Mouse (Mus musculus) kidney, postnatal 10 days (tissue): ENCODE measurements at regions not wholly inside any gene's neighbourhood (a gene's known extent, or its start where the extent isn't known, plus 50 kb on each side); places are given as distances from the start of the nearest gene placed in this dataset.

Experiments used
- DNase-seq: peaks from one replicate; pipeline ENCODE4 v3.0.0; 2021; ENCODE audit warnings: mixed read lengths

GRCm38 (mm10) chr11:48605223-48605824 lies 194.8 kb upstream of the Rack1 start:
- peak; percentile 48 for DNase-seq

DNA sequence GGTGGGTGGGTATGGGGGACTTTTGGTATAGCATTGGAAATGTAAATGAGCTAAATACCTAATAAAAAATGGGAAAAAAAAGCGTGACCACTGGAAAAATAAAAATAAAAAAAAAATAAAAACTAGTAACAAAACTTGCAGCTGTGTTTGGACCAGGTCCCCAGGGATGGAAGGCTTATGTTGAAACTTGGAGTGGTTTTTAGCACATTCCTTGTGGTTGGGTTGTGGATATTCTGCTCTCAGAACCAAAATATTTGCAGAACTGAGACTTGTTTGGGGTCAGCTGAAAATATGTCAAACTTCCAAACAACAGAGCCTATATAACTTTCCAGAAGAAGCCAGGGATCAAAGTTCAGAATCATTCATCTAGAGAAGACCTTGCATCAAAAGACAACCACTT lies 199.0 kb upstream of the Rack1 start:
- DNase-seq: peak; percentile 43

GRCm38 (mm10) chr11:48599573-48600127 lies 200.5 kb upstream of the Rack1 start:
- DNase-seq: peak; percentile 8

GRCm38 (mm10) chr11:48599033-48599432 lies 201.1 kb upstream of the Rack1 start:
- no peak for DNase-seq

DNA sequence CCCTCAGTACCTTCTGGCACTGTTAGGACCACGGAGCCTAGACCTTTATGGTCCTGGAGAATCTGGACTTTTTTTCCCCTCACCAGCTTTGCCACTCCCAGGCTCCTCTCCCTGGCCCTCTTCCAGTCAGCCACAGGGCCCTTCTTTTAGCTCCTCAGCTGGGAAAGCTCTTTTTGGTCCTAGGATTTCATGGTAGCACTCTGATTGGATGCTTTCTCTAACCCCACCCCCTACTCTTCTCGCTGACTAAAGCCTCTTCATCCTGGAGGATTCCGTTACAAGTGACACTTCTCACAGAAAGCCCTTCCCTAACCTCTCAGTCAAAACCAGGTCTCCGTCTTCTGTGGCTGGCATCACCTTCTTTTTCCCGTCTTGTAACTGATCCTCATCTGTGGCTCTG lies 205.7 kb upstream of the Rack1 start:
- DNase-seq: no peak

DNA sequence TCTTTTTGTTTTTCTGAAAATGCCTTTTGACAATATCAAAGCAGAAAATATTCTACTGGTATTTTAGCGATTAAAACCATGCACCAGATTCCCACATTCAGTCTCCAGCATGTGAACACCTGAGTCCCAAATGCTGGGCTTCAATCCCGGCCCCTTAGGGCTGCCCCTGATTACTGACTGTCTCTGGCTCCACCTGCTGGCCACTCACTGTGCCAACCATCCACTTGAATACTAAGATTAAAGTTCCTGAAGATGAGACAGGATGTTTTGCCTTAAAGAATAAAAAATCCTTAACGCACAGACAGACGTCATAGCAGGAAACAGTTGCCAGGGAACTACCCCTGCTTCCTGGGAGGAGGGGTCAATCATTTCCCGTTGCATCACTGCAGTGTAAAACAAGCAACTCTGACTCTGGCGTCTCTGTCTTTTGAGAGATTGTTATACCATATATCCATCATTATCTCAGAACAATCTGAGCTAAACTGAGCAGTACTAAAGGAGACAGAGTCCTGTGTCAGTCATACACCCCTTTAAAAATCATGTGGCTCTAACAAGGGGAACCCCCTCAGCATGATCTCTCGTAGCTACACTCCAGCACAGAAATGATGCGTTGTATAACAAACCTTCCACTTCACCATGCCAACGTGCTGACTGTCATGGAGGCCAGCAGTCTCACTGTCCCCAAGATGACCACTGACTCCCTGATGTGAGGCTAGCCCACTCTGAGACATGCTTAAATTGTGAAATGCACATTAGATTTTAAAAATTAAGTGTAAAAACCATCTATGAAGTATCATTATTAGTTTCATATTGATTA lies 211.1 kb upstream of the Rack1 start:
- peak; percentile 84 for DNase-seq

GRCm38 (mm10) chr11:48568769-48569168 lies 231.4 kb upstream of the Rack1 start:
- peak; percentile 8 for DNase-seq

GRCm38 (mm10) chr11:48567583-48568562 lies 232.3 kb upstream of the Rack1 start:
- DNase-seq: no peak

DNA sequence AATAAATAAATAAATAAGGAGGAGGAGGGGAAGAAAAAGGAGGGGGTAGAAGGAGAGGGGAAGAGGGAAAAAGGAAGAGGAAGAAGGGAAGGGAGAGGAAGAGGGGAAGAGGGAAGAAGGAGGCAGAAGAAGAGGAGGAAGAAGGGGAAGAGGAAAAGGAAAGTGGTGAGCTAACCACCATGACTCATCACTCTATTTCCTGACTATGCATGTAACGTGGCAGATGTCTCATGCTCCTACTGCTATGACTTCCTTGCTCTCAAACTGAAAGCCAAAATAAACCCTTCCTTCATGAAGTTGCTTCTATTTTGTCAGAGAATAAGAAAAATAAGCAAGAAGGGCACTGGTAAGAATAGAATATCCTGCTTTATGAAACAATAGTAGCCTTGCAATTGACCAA lies 242.1 kb upstream of the Rack1 start:
- no peak for DNase-seq

- DNase-seq: no peak
Measured at GRCm38 (mm10) chr11:48552006-48552405, 248.1 kb upstream of the Rack1 start.

- no peak for DNase-seq
Measured at GRCm38 (mm10) chr11:48551201-48551600, 248.9 kb upstream of the Rack1 start.

DNA sequence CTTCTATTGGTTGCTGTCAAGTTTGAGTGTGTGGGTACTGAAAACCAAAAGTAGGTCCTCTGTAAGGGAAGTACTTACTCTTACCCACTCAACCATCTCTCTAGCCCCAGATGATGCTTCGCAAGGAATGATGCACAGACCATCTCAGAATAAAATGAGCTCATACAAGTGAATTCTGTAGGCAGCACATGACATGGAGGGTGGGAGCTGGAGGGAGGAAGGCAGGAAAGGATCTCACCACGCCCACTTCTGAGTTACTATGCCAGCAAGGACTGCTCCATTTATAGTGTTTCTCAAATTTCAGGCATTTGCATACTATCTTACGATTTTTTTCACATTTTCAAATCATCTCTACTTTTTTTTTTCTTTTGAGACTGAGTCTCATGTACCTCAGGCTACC lies 273.8 kb upstream of the Rack1 start:
- DNase-seq: no peak

GRCm38 (mm10) chr11:48525517-48525916 lies 274.6 kb upstream of the Rack1 start:
- no peak for DNase-seq

GRCm38 (mm10) chr11:48506886-48507285 lies 293.2 kb upstream of the Rack1 start:
- DNase-seq: peak; percentile 10

DNA sequence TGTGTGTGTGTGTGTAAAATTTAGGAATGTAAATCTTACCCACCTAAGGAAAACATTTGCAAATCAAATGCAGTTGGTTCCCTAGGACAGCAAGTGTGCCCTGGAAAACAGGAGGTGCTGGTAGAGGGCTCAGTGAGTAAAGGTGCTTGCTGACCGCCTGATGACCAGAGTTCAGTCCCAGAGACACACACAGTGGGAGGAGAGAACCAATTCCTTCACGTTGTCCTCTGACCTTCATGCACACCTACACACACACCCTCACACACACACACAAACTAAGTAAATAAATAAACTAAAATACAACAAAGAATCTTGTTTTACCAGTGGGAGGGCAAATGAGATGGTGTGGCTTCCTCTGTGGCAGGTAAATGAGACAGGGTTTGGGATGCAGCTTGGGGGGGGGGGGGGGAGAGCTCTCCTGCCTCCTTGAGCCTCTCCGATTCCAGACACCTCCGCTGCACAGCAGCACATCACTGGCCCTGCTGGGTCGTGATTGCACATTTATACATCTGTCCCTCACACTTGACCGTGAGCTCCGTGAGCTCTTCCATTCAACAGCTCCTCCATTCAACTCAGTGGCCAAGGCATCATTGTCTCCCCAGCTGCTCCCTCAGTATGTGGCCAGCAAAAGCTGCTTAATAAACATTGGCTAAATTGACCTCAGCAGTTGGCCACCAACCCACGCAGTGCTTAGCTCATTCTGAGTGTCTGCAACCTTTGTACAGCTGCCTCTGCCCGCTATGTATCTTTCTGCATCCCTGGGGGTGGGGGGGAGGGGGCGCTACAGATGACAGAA lies 297.9 kb upstream of the Rack1 start:
- no peak for DNase-seq

GRCm38 (mm10) chr11:48499057-48499456 lies 301.1 kb upstream of the Rack1 start:
- no peak for DNase-seq

DNA sequence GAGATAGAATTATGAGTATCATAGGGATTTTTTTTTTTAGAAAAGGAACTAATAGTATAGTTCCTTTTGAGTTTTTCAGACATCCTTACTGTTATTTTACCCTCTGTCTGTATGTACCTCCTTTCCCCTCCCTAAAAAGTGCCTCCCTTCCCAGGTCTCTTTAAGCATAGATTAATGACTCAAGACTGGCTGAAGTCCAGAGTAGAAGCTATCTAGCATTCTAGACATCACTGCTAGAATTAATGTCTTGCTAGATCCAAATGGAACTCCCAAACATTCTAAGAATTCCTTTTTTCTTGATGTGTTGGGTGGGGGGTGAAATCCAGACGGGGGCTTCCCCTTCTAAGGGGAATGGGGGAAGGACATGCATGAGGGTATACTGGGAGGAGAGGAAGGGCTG lies 311.8 kb upstream of the Rack1 start:
- no peak for DNase-seq

- peak; percentile 6 for DNase-seq
Measured at GRCm38 (mm10) chr11:48464036-48464435, 336.1 kb upstream of the Rack1 start.

DNA sequence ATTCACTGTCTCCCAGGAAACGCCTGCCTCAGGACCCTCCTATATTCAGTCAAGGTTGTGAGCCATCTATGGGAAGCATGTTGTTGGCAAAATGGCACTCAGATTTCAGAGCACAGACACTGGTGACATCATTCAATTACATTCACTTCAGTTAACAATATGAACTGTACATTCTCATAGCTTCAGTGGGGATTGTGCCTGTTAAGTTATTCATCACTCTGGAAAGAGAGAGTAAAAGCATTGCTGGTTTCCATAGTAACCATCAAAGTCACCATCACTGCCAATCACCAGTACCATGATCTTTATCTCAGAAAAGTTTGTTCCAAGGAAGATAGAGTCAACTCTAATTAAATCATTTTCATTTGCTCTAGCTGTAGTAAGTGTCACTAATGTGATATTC lies 350.2 kb upstream of the Rack1 start:
- DNase-seq: no peak

- DNase-seq: peak; percentile 8
Measured at GRCm38 (mm10) chr11:48442534-48443254, 357.4 kb upstream of the Rack1 start.

DNA sequence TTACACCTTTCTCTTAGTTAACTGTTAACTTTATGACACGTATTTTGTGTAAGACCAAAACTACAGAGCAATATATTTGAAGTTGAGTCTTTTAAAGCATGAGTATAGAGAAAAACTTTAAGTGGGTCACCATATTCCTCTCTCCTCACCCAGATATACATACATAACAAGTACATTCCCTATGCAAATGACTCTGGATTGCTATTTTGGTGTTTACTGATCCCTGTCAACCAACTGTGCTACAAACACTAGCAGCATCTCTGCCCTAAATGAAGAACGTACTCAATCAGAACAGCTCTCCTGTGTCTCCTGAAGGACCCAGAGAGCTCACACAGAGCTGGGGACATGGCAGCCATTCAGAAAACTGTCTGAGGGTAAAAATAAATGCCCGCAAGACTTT lies 363.4 kb upstream of the Rack1 start:
- DNase-seq: no peak
